Mouse (Mus musculus): ENCODE measurements around the gene Fam204a. TPM values are rescaled to one million over a fixed set of nuclear protein-coding genes. Genes with fewer than 3 reads are reported as not detected.

Fam204a gene
- polyA plus RNA-seq, 1 experiment from 2014 or later = 29.4 TPM

GRCm38 (mm10) chr19:60182171-60182570 is 44.3 kb downstream of the Fam204a start:
- ATAC-seq = no peak
- H3K4me1 ChIP-seq (replicated peaks; ENCODE audit: control insufficient read depth, insufficient read depth, low read length) = no peaks in the 10 kb centered on the region
- WGBS = 90% methylated on average over 1 of the region's 1 CpGs
- no peak overlapping the region for H3K9ac ChIP-seq (ENCODE audit: low read depth, low read length)
- H3K27me3 ChIP-seq (replicated peaks; ENCODE audit: control insufficient read depth, insufficient read depth, low read length) = no peaks in the 10 kb centered on the region
- no peak for TF ChIP-seq CTCF (IDR thresholded peaks at IDR 0.05; ENCODE audit: low read depth)
- no peaks in the 10 kb centered on the region for H3K36me3 ChIP-seq (ENCODE audit: control insufficient read depth, insufficient read depth)
- no peak overlapping the region for H3K27ac ChIP-seq (ENCODE audit: low read depth, low read length)
- no peaks in the 10 kb centered on the region for H3K9me3 ChIP-seq (ENCODE audit: control insufficient read depth)
- no peak overlapping the region for H3K4me2 ChIP-seq (replicated peaks; ENCODE audit: low read depth)
- H3K4me3 ChIP-seq (ENCODE audit: low read depth, low read length) = no peak overlapping the region

GRCm38 (mm10) chr19:60178771-60179563 is 47.5 kb downstream of the Fam204a start:
- no peak overlapping the region for H3K4me3 ChIP-seq (ENCODE audit: low read depth, low read length)
- H3K9ac ChIP-seq (ENCODE audit: low read depth, low read length) = no peak overlapping the region
- ATAC-seq = no peak
- H3K9me3 ChIP-seq (ENCODE audit: control insufficient read depth) = no peaks in the 10 kb centered on the region
- no peak overlapping the region for H3K4me2 ChIP-seq (replicated peaks; ENCODE audit: low read depth)
- no peaks in the 10 kb centered on the region for H3K4me1 ChIP-seq (replicated peaks; ENCODE audit: control insufficient read depth, insufficient read depth, low read length)
- H3K27ac ChIP-seq (ENCODE audit: low read depth, low read length) = no peak overlapping the region
- H3K27me3 ChIP-seq (replicated peaks; ENCODE audit: control insufficient read depth, insufficient read depth, low read length) = no peaks in the 10 kb centered on the region
- TF ChIP-seq CTCF (IDR thresholded peaks at IDR 0.05; ENCODE audit: low read depth) = no peak
- WGBS = 77% methylated on average over 8 of the region's 8 CpGs
- H3K36me3 ChIP-seq (ENCODE audit: control insufficient read depth, insufficient read depth) = no peaks in the 10 kb centered on the region

- Histone ChIP-seq H3K4me3 (ENCODE audit: low read depth, low read length) (no peak overlapping the region), H3K9ac (ENCODE audit: low read depth, low read length) (no peak overlapping the region), H3K27me3 (replicated peaks; ENCODE audit: control insufficient read depth, insufficient read depth, low read length) (no peaks in the 10 kb centered on the region), H3K4me1 (replicated peaks; ENCODE audit: control insufficient read depth, insufficient read depth, low read length) (no peaks in the 10 kb centered on the region), H3K27ac (ENCODE audit: low read depth, low read length) (no peak overlapping the region), H3K4me2 (replicated peaks; ENCODE audit: low read depth) (no peak overlapping the region), H3K36me3 (ENCODE audit: control insufficient read depth, insufficient read depth) (no peaks in the 10 kb centered on the region), H3K9me3 (ENCODE audit: control insufficient read depth) (no peaks in the 10 kb centered on the region)
- 50% methylated on average over 2 of the region's 2 CpGs for WGBS
- no peak for TF ChIP-seq CTCF (IDR thresholded peaks at IDR 0.05; ENCODE audit: low read depth)
- ATAC-seq = no peak
These were observed 61.1 kb downstream of the Fam204a start for GRCm38 (mm10) chr19:60165417-60165816.

GRCm38 (mm10) chr19:60160611-60161274 is 65.8 kb downstream of the Fam204a start:
- no peak overlapping the region for H3K9ac ChIP-seq (ENCODE audit: low read depth, low read length)
- peak; percentile 85 for TF ChIP-seq CTCF (IDR thresholded peaks at IDR 0.05; ENCODE audit: low read depth)
- 18% methylated on average over 20 of the region's 20 CpGs for WGBS
- no peak for ATAC-seq
- H3K27me3 ChIP-seq (replicated peaks; ENCODE audit: control insufficient read depth, insufficient read depth, low read length) = no peaks in the 10 kb centered on the region
- H3K9me3 ChIP-seq (ENCODE audit: control insufficient read depth) = no peaks in the 10 kb centered on the region
- H3K4me3 ChIP-seq (ENCODE audit: low read depth, low read length) = no peak overlapping the region
- H3K36me3 ChIP-seq (ENCODE audit: control insufficient read depth, insufficient read depth) = no peaks in the 10 kb centered on the region
- H3K4me2 ChIP-seq (replicated peaks; ENCODE audit: low read depth) = peak overlapping the region; percentile 40; the same call in 1 of the 2 replicates
- H3K4me1 ChIP-seq (replicated peaks; ENCODE audit: control insufficient read depth, insufficient read depth, low read length) = no peaks in the 10 kb centered on the region
- H3K27ac ChIP-seq (ENCODE audit: low read depth, low read length) = no peak overlapping the region

- H3K27ac ChIP-seq (ENCODE audit: low read depth, low read length) = no peak overlapping the region
- ATAC-seq = no peak
- WGBS = 26% methylated on average over 6 of the region's 6 CpGs
- no peaks in the 10 kb centered on the region for H3K27me3 ChIP-seq (replicated peaks; ENCODE audit: control insufficient read depth, insufficient read depth, low read length)
- H3K36me3 ChIP-seq (ENCODE audit: control insufficient read depth, insufficient read depth) = no peaks in the 10 kb centered on the region
- no peak overlapping the region for H3K4me3 ChIP-seq (ENCODE audit: low read depth, low read length)
- H3K4me1 ChIP-seq (replicated peaks; ENCODE audit: control insufficient read depth, insufficient read depth, low read length) = no peaks in the 10 kb centered on the region
- TF ChIP-seq CTCF (IDR thresholded peaks at IDR 0.05; ENCODE audit: low read depth) = no peak
- H3K4me2 ChIP-seq (replicated peaks; ENCODE audit: low read depth) = no peak overlapping the region
- no peak overlapping the region for H3K9ac ChIP-seq (ENCODE audit: low read depth, low read length)
- no peaks in the 10 kb centered on the region for H3K9me3 ChIP-seq (ENCODE audit: control insufficient read depth)
These were observed 66.7 kb downstream of the Fam204a start for GRCm38 (mm10) chr19:60159827-60160226.

GRCm38 (mm10) chr19:60155266-60155665 is 71.2 kb downstream of the Fam204a start:
- H3K27ac ChIP-seq (ENCODE audit: low read depth, low read length) = no peak overlapping the region
- H3K9me3 ChIP-seq (ENCODE audit: control insufficient read depth) = no peaks in the 10 kb centered on the region
- no peak for TF ChIP-seq CTCF (IDR thresholded peaks at IDR 0.05; ENCODE audit: low read depth)
- H3K9ac ChIP-seq (ENCODE audit: low read depth, low read length) = no peak overlapping the region
- ATAC-seq = no peak
- no peaks in the 10 kb centered on the region for H3K4me1 ChIP-seq (replicated peaks; ENCODE audit: control insufficient read depth, insufficient read depth, low read length)
- H3K36me3 ChIP-seq (ENCODE audit: control insufficient read depth, insufficient read depth) = no peaks in the 10 kb centered on the region
- no peaks in the 10 kb centered on the region for H3K27me3 ChIP-seq (replicated peaks; ENCODE audit: control insufficient read depth, insufficient read depth, low read length)
- no peak overlapping the region for H3K4me2 ChIP-seq (replicated peaks; ENCODE audit: low read depth)
- H3K4me3 ChIP-seq (ENCODE audit: low read depth, low read length) = no peak overlapping the region
- WGBS = 84% methylated on average over 5 of the region's 5 CpGs
